Mouse (Mus musculus): ENCODE measurements around the gene Abtb1. TPM values are rescaled to one million over a fixed set of nuclear protein-coding genes. Genes with fewer than 3 reads are reported as not detected.

Abtb1 gene
- polyA plus RNA-seq (2014; fragmentation: Illumina TruSeq; extraction: RNeasy Lipid Tissue Mini Kit (QIAGEN cat#74804); ENCODE audit: low read depth, low replicate concordance) = 0.49 TPM

DNA sequence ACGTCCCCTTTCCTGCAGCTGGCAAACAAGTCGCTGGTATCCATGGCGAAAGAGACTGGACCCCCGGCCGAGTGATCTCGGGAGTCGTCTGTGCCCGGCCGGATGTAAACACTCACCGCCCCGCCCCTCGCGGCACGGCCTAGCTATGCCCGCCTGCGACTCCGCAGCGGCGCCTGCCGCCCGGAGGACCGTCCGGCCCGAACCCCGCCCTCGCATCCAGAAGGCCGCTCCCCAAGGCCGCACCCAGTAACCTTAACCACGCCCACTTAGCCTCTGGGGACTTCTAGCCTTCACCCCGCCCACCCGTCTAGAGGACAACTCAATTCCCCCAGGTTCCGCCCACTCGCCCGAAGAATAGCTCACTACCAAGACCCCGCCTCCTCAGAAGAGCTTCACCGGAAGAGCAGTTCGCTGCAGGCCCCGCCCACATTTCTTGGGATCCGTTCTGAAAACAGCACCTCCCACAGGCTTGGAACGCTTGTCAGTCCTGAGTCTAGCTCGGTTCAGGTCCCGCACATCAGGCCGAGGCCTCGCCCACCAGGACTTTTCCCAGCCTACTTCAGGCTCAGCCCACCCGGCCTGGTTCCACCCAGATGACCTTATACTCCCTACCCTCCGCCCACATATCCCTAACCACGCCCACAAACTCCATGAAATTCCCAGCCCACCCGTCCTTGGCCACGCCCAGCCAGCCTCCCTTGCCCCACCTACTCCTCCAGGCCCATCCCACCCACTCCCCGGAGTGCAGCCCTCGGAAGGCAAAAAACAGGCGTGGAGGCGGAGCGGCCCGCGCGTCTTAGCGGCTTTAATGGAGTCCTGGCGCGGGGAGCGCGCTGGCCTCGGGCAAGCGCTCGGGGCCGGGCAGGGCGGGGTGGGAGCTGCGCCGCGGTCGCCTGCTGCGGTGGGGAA, at the start of gene Abtb1:
Gene Abtb1, minus strand, starts transcription at position 204 of the 909 bp plus-strand sequence.

DNA sequence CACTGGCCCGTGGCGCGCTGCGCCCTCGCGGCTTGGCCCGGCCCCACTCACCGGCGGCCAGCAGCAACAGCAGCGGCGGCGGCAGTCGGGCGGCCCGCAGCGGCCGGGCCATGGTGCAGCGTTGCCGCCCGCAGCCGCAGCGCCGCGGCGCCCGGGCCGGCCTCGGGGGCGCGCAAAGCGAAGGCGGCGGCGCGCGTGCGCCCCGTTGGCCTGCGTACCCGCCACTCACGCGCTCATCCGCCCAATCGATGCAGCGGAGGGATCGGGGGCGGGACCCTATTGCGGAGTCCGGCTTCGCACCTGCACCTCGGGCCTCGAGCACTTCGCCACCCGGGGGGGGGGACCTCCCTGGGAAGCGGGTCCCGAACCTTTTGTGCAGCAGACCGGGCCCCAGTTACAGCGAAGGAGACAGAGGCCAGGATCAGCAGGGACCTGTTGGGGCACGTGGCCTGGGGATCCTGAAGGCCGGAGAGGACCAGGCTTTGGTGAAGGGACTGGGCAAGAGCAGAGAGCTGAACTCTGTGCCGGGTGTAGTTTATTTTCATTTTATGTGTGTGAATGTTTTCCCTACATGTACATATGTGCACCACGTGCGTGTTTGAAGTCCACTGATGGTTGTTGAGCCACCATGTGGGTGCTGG, 33.2 kb upstream of the Abtb1 start, which contains the start of gene Podxl2:
Gene Podxl2, minus strand, starts transcription at position 177 of the 641 bp plus-strand sequence.

Other genes starting within 250 kb of the Abtb1 start
- 0.49 TPM for gene Kbtbd12, start 204.0 kb downstream of the Abtb1 start, polyA plus RNA-seq (2014; fragmentation: Illumina TruSeq; extraction: RNeasy Lipid Tissue Mini Kit (QIAGEN cat#74804); ENCODE audit: low read depth, low replicate concordance)
- gene Mgll, start 117.6 kb downstream of the Abtb1 start, polyA plus RNA-seq (2014; fragmentation: Illumina TruSeq; extraction: RNeasy Lipid Tissue Mini Kit (QIAGEN cat#74804); ENCODE audit: low read depth, low replicate concordance) = 7.3 TPM
- gene Podxl2, start 33.1 kb upstream of the Abtb1 start, polyA plus RNA-seq (2014; fragmentation: Illumina TruSeq; extraction: RNeasy Lipid Tissue Mini Kit (QIAGEN cat#74804); ENCODE audit: low read depth, low replicate concordance) = not detected
- 1.1 TPM for gene Mcm2, start 56.8 kb upstream of the Abtb1 start, polyA plus RNA-seq (2014; fragmentation: Illumina TruSeq; extraction: RNeasy Lipid Tissue Mini Kit (QIAGEN cat#74804); ENCODE audit: low read depth, low replicate concordance)
- gene Tpra1, start 60.3 kb upstream of the Abtb1 start, polyA plus RNA-seq (2014; fragmentation: Illumina TruSeq; extraction: RNeasy Lipid Tissue Mini Kit (QIAGEN cat#74804); ENCODE audit: low read depth, low replicate concordance) = 4.3 TPM